Mouse (Mus musculus): ENCODE results near the gene Gm5129. TPM values are rescaled to one million over a fixed set of nuclear protein-coding genes. Genes with fewer than 3 reads are reported as not detected.
"Not testable (repeated sequence)": the region's sequence is repeated elsewhere in the genome, so short reads cannot be mapped to it uniquely, and the experiment has no call there.

The Gm5129 gene
- not detected for total RNA-seq (2021)
- long read RNA-seq, experiment 1: 0 reads
- long read RNA-seq, experiment 2: 0 reads

DNA sequence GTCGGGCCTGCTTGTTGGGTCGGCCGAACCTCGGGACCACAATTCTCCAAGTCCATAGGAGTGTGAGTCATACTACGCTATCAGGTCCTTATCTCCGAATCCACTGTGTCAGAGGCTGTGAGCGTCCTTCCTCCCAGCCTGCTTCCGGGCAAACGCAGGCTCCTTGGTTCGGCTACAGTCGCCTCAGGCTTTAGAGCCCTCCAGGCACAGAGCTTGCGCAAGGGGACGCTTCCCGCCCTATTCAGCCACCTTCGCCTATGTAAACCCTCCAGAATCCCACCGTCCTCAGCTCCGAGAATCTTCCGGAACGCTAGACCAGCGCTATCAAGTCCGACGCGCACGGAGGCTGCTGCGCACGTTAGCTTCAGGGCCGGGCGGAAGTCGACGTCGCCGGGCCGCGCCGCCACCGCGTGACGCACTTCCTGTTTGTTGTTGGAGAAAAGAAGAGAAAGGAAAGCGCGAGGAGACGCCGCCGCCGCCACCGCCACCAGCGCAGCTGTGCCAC, at the start of gene Gm5129, which contains the start of gene Dnajb6:
Gm5129 (minus strand) TSS at position 380 of the 505 bp plus-strand sequence.
Dnajb6 (plus strand) TSS at position 132 of the 505 bp plus-strand sequence.
- peak; percentile 98 for DNase-seq

- DNase-seq: not testable (repeated sequence)
These were observed 49.2 kb upstream of the Gm5129 start for GRCm38 (mm10) chr5:29784906-29785305.

DNA sequence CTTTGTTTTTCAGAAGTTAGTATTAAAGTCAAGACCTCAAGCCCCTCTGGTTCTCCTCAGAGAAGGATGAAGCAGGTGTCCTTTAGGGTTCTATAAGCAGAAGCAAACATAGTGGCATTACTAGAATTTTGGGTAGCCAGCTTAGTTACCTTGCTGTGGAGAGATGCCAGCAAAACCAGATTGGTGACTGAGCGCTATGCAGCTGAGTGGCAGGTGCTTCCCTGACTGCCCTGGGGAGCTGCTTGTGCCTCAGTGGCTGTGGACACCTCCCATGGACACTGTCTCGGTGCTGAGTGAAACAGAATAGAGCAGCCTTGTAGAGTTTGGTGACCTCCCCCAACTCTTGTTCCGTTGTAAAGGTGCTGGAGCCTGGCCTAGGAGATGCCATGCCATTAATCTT, 46.5 kb upstream of the Gm5129 start:
- DNase-seq: no peak

DNA sequence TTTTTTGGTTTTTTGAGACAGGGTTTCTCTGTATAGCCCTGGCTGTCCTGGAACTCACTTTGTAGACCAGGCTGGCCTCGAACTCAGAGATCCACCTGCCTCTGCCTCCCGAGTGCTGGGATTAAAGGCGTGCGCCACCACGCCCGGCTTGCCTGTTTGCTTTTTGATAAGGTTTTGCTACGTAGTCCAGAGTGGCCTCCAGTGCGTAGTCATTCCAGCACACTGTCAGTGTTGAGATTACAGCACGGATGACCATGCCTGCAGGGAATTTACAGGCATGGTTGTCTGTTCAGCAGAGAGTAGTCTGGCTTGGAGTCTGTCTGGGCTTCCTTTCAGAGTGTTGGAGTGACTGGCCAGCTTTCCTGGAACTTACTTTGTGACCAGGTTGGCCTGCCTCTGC, 44.0 kb upstream of the Gm5129 start:
- DNase-seq: not testable (repeated sequence)

GRCm38 (mm10) chr5:29778029-29778428, 42.3 kb upstream of the Gm5129 start:
- no peak for DNase-seq

GRCm38 (mm10) chr5:29775437-29775836, 39.7 kb upstream of the Gm5129 start:
- no peak for DNase-seq

DNA sequence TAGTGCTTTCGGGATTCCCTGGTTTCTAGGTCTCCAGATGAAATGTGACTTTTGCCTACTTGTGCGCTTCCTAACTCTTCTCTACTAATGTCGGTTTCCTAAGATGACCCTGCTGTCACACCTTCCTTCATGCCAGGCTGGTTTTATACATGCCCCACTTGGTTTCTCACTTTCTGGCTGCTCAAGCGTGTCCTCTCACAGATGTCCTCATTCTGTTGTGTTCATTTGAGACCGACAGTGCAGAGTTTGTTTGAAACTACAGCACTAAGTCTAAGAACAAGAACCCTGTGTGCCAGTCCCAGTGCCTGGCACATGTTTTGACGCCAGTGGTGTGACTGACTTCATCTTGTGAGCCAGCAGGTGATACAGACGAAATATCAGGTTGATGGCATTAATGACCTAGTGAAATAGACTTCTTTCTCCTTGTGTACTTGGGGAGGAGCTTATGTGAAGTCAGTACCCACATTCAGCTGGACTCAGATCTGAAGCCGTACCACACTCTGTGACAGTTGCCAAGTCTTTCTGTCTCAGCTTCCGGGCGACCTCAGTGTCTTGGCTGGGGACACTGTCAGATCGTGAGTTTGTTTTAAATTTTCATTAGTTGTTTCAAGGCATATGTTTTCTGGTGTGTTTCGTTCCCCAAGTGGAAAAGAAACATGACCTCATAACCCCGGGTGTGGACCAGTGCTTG, 37.9 kb upstream of the Gm5129 start:
- DNase-seq: no peak

- no peak for DNase-seq
These were observed 37.1 kb upstream of the Gm5129 start for GRCm38 (mm10) chr5:29772651-29773330.

DNA sequence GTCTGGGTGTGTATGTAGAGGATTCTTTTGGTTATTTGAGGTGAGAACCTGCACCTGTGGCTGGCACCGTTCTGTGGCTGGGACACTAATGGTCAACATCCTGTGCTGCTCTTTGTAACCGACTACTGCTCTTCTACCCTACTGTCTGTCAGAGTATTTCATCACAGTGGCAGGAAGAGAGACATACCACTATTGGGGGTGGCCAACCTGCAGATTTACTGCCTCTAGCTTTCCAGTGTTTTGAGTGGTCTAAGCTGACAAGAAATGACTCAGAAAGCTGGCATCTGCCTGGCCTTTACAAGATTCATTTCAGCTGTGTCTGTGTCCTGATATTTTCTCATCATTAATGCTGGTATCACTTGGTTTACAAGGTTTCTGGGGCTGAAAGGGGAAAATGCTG, 36.3 kb upstream of the Gm5129 start:
- DNase-seq: no peak

DNA sequence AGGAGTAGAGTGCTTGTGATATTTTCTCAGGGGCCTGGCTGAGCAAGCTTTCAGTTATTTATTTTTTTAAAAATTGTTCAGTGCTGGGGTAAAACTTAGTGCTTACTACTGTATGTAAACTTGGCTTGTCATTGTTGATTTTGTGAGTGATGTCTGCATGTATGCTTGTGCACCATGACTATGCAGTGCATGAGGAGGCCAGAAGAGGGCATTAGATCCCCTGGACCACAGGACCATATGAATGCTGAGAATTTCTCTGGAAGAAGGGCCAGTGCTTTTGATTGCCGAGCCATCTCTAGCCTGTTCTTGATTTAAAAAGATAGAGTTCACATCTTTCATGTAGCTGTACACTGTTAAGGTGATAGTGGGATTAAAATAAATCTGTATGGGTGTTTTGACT, 35.2 kb upstream of the Gm5129 start:
- DNase-seq: no peak

DNA sequence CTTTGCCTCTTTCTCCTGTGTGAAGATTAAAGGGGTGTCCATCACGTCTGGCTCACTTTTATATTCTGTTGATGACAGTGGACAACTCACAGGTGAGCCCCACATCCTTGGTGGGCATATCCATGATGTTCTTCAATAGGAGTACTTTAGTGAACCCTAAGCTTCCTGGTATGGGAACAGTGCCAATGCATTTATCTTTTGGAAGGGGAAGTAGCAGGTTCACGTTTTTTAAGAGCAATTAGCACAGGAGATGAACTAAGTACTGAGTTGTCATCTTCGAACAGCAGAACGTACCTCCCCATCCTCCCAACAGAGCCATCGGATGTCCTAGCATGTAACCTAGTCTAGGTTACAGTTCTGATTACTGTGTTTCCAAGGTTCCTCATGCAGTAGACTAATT, 23.6 kb upstream of the Gm5129 start:
- DNase-seq: no peak

- no peak for DNase-seq
These were observed 17.2 kb upstream of the Gm5129 start for GRCm38 (mm10) chr5:29752894-29753293.

DNA sequence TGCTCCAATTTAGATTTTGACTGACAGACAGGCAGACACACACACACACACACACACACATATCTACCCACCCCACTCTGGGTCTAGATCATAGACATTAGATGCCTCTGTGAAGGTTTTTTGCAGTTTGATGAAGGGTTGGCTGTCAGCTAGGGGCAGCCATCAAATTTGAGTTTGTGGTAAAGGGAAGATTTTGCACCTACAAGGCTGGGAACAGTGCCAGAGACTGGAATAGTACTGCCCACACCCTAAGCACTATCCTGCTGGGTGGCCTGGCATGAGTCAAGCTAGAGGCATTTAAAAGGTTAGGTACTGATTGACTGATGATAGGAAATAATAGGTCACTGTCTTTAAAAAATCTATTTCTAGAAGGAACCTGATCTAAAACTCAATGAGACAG, 15.6 kb upstream of the Gm5129 start:
- no peak for DNase-seq

GRCm38 (mm10) chr5:29747661-29748060, 11.9 kb upstream of the Gm5129 start:
- DNase-seq: no peak

DNA sequence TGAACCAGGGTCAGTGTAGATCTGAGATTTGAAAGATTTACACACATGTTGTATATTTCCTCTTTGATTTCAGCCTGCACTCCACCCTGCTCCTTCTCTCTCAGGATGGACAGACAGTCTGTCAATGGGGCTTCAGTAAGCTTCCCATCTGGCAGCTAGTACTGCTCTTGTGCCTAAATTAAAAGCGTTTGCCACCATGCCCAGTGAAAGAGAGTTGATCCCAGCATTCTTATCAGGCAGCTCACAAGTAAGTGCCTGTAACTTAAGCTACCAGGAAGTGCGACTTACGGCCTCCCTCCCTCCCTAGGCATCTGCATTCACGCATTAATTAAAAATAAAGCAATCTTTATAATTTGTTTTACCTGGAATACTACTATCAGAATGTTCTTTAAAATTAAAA, 5.4 kb upstream of the Gm5129 start:
- DNase-seq: no peak

DNA sequence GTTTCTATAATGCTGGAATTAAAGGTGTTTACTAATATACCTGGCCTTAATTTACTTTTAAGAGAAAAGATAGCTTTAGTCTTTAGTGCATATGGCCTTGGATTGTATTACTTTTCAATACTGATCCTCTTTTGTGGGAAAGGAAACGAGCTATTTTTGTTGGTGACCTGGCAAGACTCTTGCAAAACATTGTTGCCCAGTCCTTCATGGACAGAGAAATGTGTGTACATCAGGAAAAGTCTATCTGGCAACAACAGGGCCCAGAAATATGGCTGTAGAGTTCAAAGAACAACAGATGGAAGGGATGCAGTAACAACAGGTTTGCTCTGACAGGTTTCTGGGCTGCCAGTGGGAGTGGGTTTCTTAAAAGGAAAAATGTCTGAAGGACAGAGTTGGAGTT, 4.9 kb upstream of the Gm5129 start:
- no peak for DNase-seq

GRCm38 (mm10) chr5:29738076-29738475, 2.3 kb upstream of the Gm5129 start:
- DNase-seq: no peak

DNA sequence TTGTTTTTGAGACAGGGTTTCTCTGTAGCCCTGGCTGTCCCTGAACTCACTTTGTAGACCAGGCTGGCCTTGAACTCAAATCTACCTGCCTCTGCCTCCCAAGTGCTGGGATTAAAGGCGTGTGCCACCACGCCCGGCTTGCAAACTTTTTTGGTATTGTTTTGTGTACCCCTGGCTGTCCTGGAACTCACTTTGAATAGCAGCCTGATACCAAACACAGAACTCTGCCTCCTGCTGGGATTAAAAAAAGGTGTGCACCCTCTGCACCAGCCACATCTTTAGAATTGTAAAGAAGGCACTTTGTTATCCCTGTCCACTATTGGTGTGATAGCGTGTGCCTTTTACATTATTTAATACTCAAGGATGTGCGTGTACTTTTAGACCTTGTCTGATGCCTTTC, 1.7 kb upstream of the Gm5129 start:
- DNase-seq: no peak

DNA sequence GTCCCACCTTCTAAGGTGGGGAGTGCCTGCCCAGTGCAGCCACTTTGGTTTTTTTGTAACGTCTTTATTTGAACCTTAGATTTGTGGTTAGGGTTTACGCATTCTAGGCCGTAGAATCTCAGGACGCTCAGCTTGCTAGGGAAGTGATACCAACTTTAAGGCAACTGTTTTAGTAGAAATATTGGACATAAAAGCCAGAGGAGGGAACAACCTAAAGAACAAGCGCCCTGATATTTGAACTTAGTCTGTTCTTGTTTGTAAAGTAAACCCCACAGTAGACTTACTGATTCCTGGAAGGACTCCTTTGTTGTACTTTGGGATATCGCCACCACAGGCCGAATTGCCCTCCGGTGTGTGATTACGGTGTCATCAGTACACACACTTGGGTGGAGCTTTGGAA, 1.2 kb upstream of the Gm5129 start:
- DNase-seq: no peak

GRCm38 (mm10) chr5:29736073-29736900, 551 bp upstream of the Gm5129 start:
- DNase-seq: peak; percentile 63

GRCm38 (mm10) chr5:29734831-29735510, 765 bp downstream of the Gm5129 start:
- DNase-seq: no peak

- DNase-seq: not testable (repeated sequence)
These were observed 9.7 kb downstream of the Gm5129 start for GRCm38 (mm10) chr5:29726070-29726469.

Data from gastrocnemius, postnatal 10 days (tissue).